Mouse (Mus musculus) layer of hippocampus, adult 9-11 months (tissue): Measurements from ENCODE around the gene Tal1.
A peak's percentile ranks its signal among the peaks of the same experiment; 100 is the strongest.

Experiments
- DNase-seq: peaks from one replicate; pipeline ENCODE4 v3.0.0; 2022

Gene Tal1

GRCm38 (mm10) chr4:115056371-115056920 is at the start of gene Tal1:
TSS of gene Tal1 (plus strand) at chr4:115056426.
- DNase-seq = no peak

- no peak for DNase-seq
Observed at GRCm38 (mm10) chr4:115014276-115014675, 42.0 kb upstream of the Tal1 start.

- no peak for DNase-seq
Observed at GRCm38 (mm10) chr4:115019997-115020396, 36.2 kb upstream of the Tal1 start.

- no peak for DNase-seq
Observed at GRCm38 (mm10) chr4:115035043-115035442, 21.2 kb upstream of the Tal1 start.

GRCm38 (mm10) chr4:115038242-115038641 is 18.0 kb upstream of the Tal1 start:
- no peak for DNase-seq

- DNase-seq = no peak
Observed at GRCm38 (mm10) chr4:115045621-115046020, 10.6 kb upstream of the Tal1 start.

GRCm38 (mm10) chr4:115047750-115048149 is 8.5 kb upstream of the Tal1 start:
- peak; percentile 60 for DNase-seq

- DNase-seq = peak; percentile 48
Observed at GRCm38 (mm10) chr4:115048190-115048589, 8.0 kb upstream of the Tal1 start.

- DNase-seq = no peak
Observed at GRCm38 (mm10) chr4:115051245-115051644, 5.0 kb upstream of the Tal1 start.

GRCm38 (mm10) chr4:115052343-115053005 is 3.8 kb upstream of the Tal1 start:
- DNase-seq = peak; percentile 74

- no peak for DNase-seq
Observed at GRCm38 (mm10) chr4:115055044-115055443, 1.2 kb upstream of the Tal1 start.

GRCm38 (mm10) chr4:115055691-115056090 is 535 bp upstream of the Tal1 start:
- no peak for DNase-seq

GRCm38 (mm10) chr4:115056921-115057673 is 871 bp downstream of the Tal1 start:
- peak; percentile 44 for DNase-seq

GRCm38 (mm10) chr4:115057674-115058316 is 1.6 kb downstream of the Tal1 start:
- no peak for DNase-seq

- DNase-seq = no peak
Observed at GRCm38 (mm10) chr4:115058317-115058761, 2.1 kb downstream of the Tal1 start.

GRCm38 (mm10) chr4:115058871-115059590 is 2.8 kb downstream of the Tal1 start:
- DNase-seq = no peak

GRCm38 (mm10) chr4:115059871-115060270 is 3.6 kb downstream of the Tal1 start:
- no peak for DNase-seq

GRCm38 (mm10) chr4:115060753-115061152 is 4.5 kb downstream of the Tal1 start:
- DNase-seq = no peak

- DNase-seq = no peak
Observed at GRCm38 (mm10) chr4:115062540-115062874, 6.3 kb downstream of the Tal1 start.

GRCm38 (mm10) chr4:115062875-115063517 is 6.8 kb downstream of the Tal1 start:
- DNase-seq = no peak

GRCm38 (mm10) chr4:115063518-115064239 is 7.5 kb downstream of the Tal1 start:
- no peak for DNase-seq

- DNase-seq = no peak
Observed at GRCm38 (mm10) chr4:115071668-115072067, 15.4 kb downstream of the Tal1 start.
